Mouse (Mus musculus) liver, postnatal 0 days (tissue): ENCODE measurements around the gene Dhdh.
A peak's percentile ranks its signal among the peaks of the same experiment; 100 is the strongest.

ENCODE experiments used
- CTCF ChIP-seq: sonication (generic); IDR thresholded peaks from 2 replicates; pipeline ENCODE4 v1.5.1; 2016; ENCODE audit warnings: antibody characterized with exemption, low read depth
- EP300 ChIP-seq: IDR thresholded peaks from 2 replicates; pipeline ENCODE4 v1.6.1; 2016; ENCODE audit warnings: antibody characterized with exemption, low read depth, mild to moderate bottlenecking

- TF ChIP-seq CTCF (no peak), EP300 (peak; percentile 96)
Observed at GRCm38 (mm10) chr7:45524841-45525621, 36.4 kb upstream of the Dhdh start.
